8 mouse cellular contexts compared by ENCODE assay signal in genomic region chr1:74587773-74588445, GRCm38 (mm10). TPM values are rescaled to one million over a fixed set of nuclear protein-coding genes. Genes with fewer than 3 reads are reported as not detected.
A peak's percentile ranks its signal among the peaks of the same experiment; 100 is the strongest.
DNase-seq lines count a peak whose midpoint lies in the region; ATAC-seq and TF ChIP-seq lines count a peak whose summit lies in the region.

TSS of gene Zfp142 (minus strand) at chr1:74588246.
TSS of gene Bcs1l (plus strand) at chr1:74588289.

- no peaks in the 10 kb centered on the region for H3K27me3 ChIP-seq in embryonic facial prominence, embryonic 13.5 days
- H3K27me3 ChIP-seq in kidney, adult 2 months (replicated peaks; ENCODE audit: control insufficient read depth, insufficient read depth, low read length) = no peaks in the 10 kb centered on the region
- H3K27me3 ChIP-seq in limb, embryonic 12.5 days = no peaks in the 10 kb centered on the region
- H3K27me3 ChIP-seq in midbrain, embryonic 15.5 days (replicated peaks) = no peaks in the 10 kb centered on the region
- H3K27me3 ChIP-seq in spleen, adult 2 months (ENCODE audit: control insufficient read depth, insufficient read depth, low read length) = no peaks in the 10 kb centered on the region

- peaks cover 44% of the 10 kb centered on the region for H3K36me3 ChIP-seq in embryonic facial prominence, embryonic 13.5 days
- H3K36me3 ChIP-seq in kidney, adult 2 months (ENCODE audit: control insufficient read depth, insufficient read depth, low read length) = no peaks in the 10 kb centered on the region
- peaks cover 43% of the 10 kb centered on the region for H3K36me3 ChIP-seq in limb, embryonic 12.5 days
- H3K36me3 ChIP-seq in midbrain, embryonic 15.5 days (replicated peaks) = 0 out of 2 replicates have a peak, but pooled peaks cover 16% of the 10 kb centered on the region
- peaks cover 4% of the 10 kb centered on the region for H3K36me3 ChIP-seq in spleen, adult 2 months (ENCODE audit: control insufficient read depth, insufficient read depth, low read length)

- peaks cover 21% of the 10 kb centered on the region for H3K4me1 ChIP-seq in embryonic facial prominence, embryonic 13.5 days
- H3K4me1 ChIP-seq in kidney, adult 2 months (ENCODE audit: control insufficient read depth, insufficient read depth, low read length) = peaks cover 6% of the 10 kb centered on the region; the same call in 1 of the 2 replicates
- peaks cover 21% of the 10 kb centered on the region for H3K4me1 ChIP-seq in limb, embryonic 12.5 days (replicated peaks)
- peaks cover 30% of the 10 kb centered on the region for H3K4me1 ChIP-seq in midbrain, embryonic 15.5 days
- H3K4me1 ChIP-seq in spleen, adult 2 months (ENCODE audit: control insufficient read depth, insufficient read depth, insufficient read length) = no peaks in the 10 kb centered on the region

- H3K27ac ChIP-seq in embryonic facial prominence, embryonic 13.5 days = peak within 1 kb of the TSS; percentile 86
- H3K27ac ChIP-seq in kidney, adult 2 months (ENCODE audit: insufficient read depth, low read depth, low read length) = peak within 1 kb of the TSS; percentile 42
- H3K27ac ChIP-seq in limb, embryonic 12.5 days = peak within 1 kb of the TSS; percentile 84
- H3K27ac ChIP-seq in midbrain, embryonic 15.5 days = peak within 1 kb of the TSS; percentile 85
- peak within 1 kb of the TSS; percentile 85 for H3K27ac ChIP-seq in spleen, adult 2 months (ENCODE audit: insufficient read depth, low read length)

- no peaks in the 10 kb centered on the region for H3K9me3 ChIP-seq in embryonic facial prominence, embryonic 13.5 days
- no peaks in the 10 kb centered on the region for H3K9me3 ChIP-seq in limb, embryonic 12.5 days
- no peaks in the 10 kb centered on the region for H3K9me3 ChIP-seq in midbrain, embryonic 15.5 days

- H3K9ac ChIP-seq in embryonic facial prominence, embryonic 13.5 days = peak within 1 kb of the TSS; percentile 87
- H3K9ac ChIP-seq in limb, embryonic 12.5 days (replicated peaks) = peak within 1 kb of the TSS; percentile 84
- H3K9ac ChIP-seq in midbrain, embryonic 15.5 days = peak within 1 kb of the TSS; percentile 83

- WGBS in embryonic facial prominence, embryonic 13.5 days = 0% methylated on average over 48 of the region's 48 CpGs
- 1% methylated on average over 48 of the region's 48 CpGs for WGBS in kidney, adult 2 months
- under 1% methylated on average over 46 of the region's 48 CpGs for WGBS in limb, embryonic 12.5 days
- WGBS in midbrain, embryonic 15.5 days = under 1% methylated on average over 48 of the region's 48 CpGs
- under 1% methylated on average over 48 of the region's 48 CpGs for WGBS in spleen, adult 2 months

- no peak for TF ChIP-seq CTCF in kidney, adult 2 months (conservative IDR thresholded peaks at IDR 0.05; ENCODE audit: insufficient read depth, insufficient read length, low read depth, low read length)
- no peak for TF ChIP-seq CTCF in spleen, adult 2 months (IDR thresholded peaks at IDR 0.05; ENCODE audit: extremely low read depth, insufficient read depth, insufficient read length, insufficient replicate concordance)

- ATAC-seq in embryonic facial prominence, embryonic 13.5 days (ENCODE audit: insufficient number of reproducible peaks, insufficient read depth, low FRiP score, low TSS enrichment, low read depth) = peak; percentile 99
- ATAC-seq in limb, embryonic 12.5 days (ENCODE audit: insufficient number of reproducible peaks, insufficient read depth, low FRiP score, low TSS enrichment, low read depth) = peak; percentile 99
- peak; percentile 99 for ATAC-seq in midbrain, embryonic 15.5 days (replicated peaks)

- TF ChIP-seq POLR2A in kidney, adult 2 months (IDR thresholded peaks at IDR 0.05; ENCODE audit: low read depth, low read length) = no peak
- 0 out of 2 replicates have a peak, but pooled peaks have one; percentile 2 for TF ChIP-seq POLR2A in spleen, adult 2 months (IDR thresholded peaks at IDR 0.05; ENCODE audit: low read depth, low read length)

- DNase-seq in 3134 (ENCODE audit: extremely low read depth, insufficient read length, low spot score) = peak; percentile 98
- DNase-seq in adrenal gland, postnatal 36 days = peak; percentile 99
- peak; percentile 99 to 100 for DNase-seq in heart, adult 18-20 months
- DNase-seq in kidney, adult 2 months = peak; percentile 99
- peak; percentile 94 to 99 for DNase-seq in spleen, adult 2 months (ENCODE audit: low read depth in 1 of 2, low spot score in 2 of 2)

- H3K4me2 ChIP-seq in embryonic facial prominence, embryonic 13.5 days = peak within 1 kb of the TSS; percentile 91
- H3K4me2 ChIP-seq in limb, embryonic 12.5 days = peak within 1 kb of the TSS; percentile 89
- peak within 1 kb of the TSS; percentile 83 for H3K4me2 ChIP-seq in midbrain, embryonic 15.5 days

- peak within 1 kb of the TSS; percentile 67 for H3K4me3 ChIP-seq in embryonic facial prominence, embryonic 13.5 days
- H3K4me3 ChIP-seq in kidney, adult 2 months (ENCODE audit: insufficient read depth, low read depth, low read length) = peak within 1 kb of the TSS; percentile 91
- peak within 1 kb of the TSS; percentile 82 for H3K4me3 ChIP-seq in limb, embryonic 12.5 days (replicated peaks)
- H3K4me3 ChIP-seq in midbrain, embryonic 15.5 days = peak within 1 kb of the TSS; percentile 81
- peak within 1 kb of the TSS; percentile 63 for H3K4me3 ChIP-seq in spleen, adult 2 months (ENCODE audit: extremely low read depth, insufficient read depth, insufficient read length)

RNA-seq across cellular contexts. Expression of gene Zfp142, which starts in this region (rescaled TPM):
- 10 to 100 TPM; 12.6 to 18.3 TPM for total RNA-seq in adrenal gland, postnatal 36 days (2021)
- polyA plus RNA-seq in embryonic facial prominence, embryonic 13.5 days (2015; fragmentation: Nextera tagmentation; extraction: Ambion mirVana) = 9.3 and 9.4 TPM in 2 replicates
- total RNA-seq in heart, adult 18-20 months (2021) = 10 to 100 TPM; 10.6 to 13.2 TPM
- polyA plus RNA-seq in kidney, adult 2 months (2012; rRNA removed) = 11.2 and 12.6 TPM in 2 replicates
- 8.3 and 11.3 TPM in 2 replicates for polyA plus RNA-seq in limb, embryonic 12.5 days (2016; fragmentation: Nextera tagmentation; extraction: Ambion mirVana)
- 9.1 and 10.2 TPM in 2 replicates for polyA plus RNA-seq in midbrain, embryonic 15.5 days (2015; fragmentation: Nextera tagmentation; extraction: Ambion mirVana)
- 13.5 and 14.2 TPM in 2 replicates for polyA plus RNA-seq in spleen, adult 2 months (2012; rRNA removed)

RNA-seq across cellular contexts. Expression of gene Bcs1l, which starts in this region (rescaled TPM):
- 10 to 100 TPM; 29.2 to 29.3 TPM for total RNA-seq in adrenal gland, postnatal 36 days (2021)
- 18.0 and 18.9 TPM in 2 replicates for polyA plus RNA-seq in embryonic facial prominence, embryonic 13.5 days (2015; fragmentation: Nextera tagmentation; extraction: Ambion mirVana)
- 10 to 100 TPM; 33.6 to 35.2 TPM for total RNA-seq in heart, adult 18-20 months (2021)
- 29.3 and 32.8 TPM in 2 replicates for polyA plus RNA-seq in kidney, adult 2 months (2012; rRNA removed)
- polyA plus RNA-seq in limb, embryonic 12.5 days (2016; fragmentation: Nextera tagmentation; extraction: Ambion mirVana) = 15.1 and 16.2 TPM in 2 replicates
- polyA plus RNA-seq in midbrain, embryonic 15.5 days (2015; fragmentation: Nextera tagmentation; extraction: Ambion mirVana) = 24.2 TPM in 2 replicates
- polyA plus RNA-seq in spleen, adult 2 months (2012; rRNA removed) = 7.9 and 9.3 TPM in 2 replicates

Comparison
In these comparisons a context has a peak if more than half of its experiments do, and no peak if none do; other contexts are left out.
1. Peak in every context shown above with its lines: DNase-seq, ATAC-seq, H3K4me3 ChIP-seq and H3K27ac ChIP-seq.